Mouse (Mus musculus): ENCODE measurements around the gene Adam4. TPM values are rescaled to one million over a fixed set of nuclear protein-coding genes. Genes with fewer than 3 reads are reported as not detected.

Adam4 gene
- 0.37 and 0.44 TPM in 2 replicates for polyA plus RNA-seq (2012; rRNA removed)

GRCm38 (mm10) chr12:81421846-81422245 is at the start of gene Adam4:
TSS of gene Adam4 (minus strand) at chr12:81421946.

DNA sequence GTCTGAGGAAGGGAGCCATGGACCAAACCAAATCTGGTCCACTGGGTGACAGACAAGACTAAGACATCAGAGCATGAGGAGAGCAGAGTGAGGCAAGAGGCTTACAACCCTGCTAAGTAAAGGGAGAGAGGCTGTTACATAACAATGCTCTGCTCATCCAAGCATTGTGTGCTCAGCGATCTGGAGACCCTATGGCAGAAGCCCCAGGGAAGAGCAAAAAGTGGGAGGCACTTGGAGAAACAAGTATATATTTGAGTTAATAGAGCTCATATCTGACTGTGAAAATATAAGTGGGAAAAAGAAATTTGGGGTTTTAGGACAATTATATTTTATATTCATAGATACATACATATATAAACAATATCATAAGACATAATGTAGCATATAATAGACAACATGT is 42.4 kb downstream of the Adam4 start, which contains the start of gene Gm4787:
TSS of gene Gm4787 (minus strand) at position 101 of the 400 bp plus-strand sequence.

Other genes with a start within 250 kb of the Adam4 start
- gene Slc8a3, start 88.8 kb downstream of the Adam4 start, polyA plus RNA-seq (2012; rRNA removed) = 0.14 and 0.19 TPM in 2 replicates
- 0.25 and 0.30 TPM in 2 replicates for gene Gm4787, start 42.5 kb downstream of the Adam4 start, polyA plus RNA-seq (2012; rRNA removed)
- 55.7 and 57.1 TPM in 2 replicates for gene Cox16, start 63.2 kb upstream of the Adam4 start, polyA plus RNA-seq (2012; rRNA removed)
- gene Gm20498, start 111.0 kb upstream of the Adam4 start, polyA plus RNA-seq (2012; rRNA removed) = 3.1 and 3.8 TPM in 2 replicates
- 11.9 and 12.3 TPM in 2 replicates for gene Synj2bp, start 111.0 kb upstream of the Adam4 start, polyA plus RNA-seq (2012; rRNA removed)
- gene Adam21, start 146.5 kb upstream of the Adam4 start, polyA plus RNA-seq (2012; rRNA removed) = 0.02 TPM in 1 of 2 replicates, not detected in the other
- gene Med6, start 173.1 kb upstream of the Adam4 start, polyA plus RNA-seq (2012; rRNA removed) = 21.1 and 21.4 TPM in 2 replicates
- gene Ttc9, start 209.3 kb upstream of the Adam4 start, polyA plus RNA-seq (2012; rRNA removed) = 0.20 and 0.22 TPM in 2 replicates